Mouse (Mus musculus) cortical plate, adult 2 months (tissue): Measurements from ENCODE around the gene Gm5105. TPM values are rescaled to one million over a fixed set of nuclear protein-coding genes. Genes with fewer than 3 reads are reported as not detected.

Source experiments
- H3K27ac ChIP-seq: fragments of 200-500 bp; 2 replicates; pipeline ENCODE4 v1.5.1; 2012; ENCODE audit warnings: low read length, control low read depth, inconsistent platforms; ENCODE audit not compliant: insufficient read depth
- H3K4me1 ChIP-seq: fragments of 200-500 bp; 2 replicates; pipeline ENCODE4 v1.6.1; 2011; ENCODE audit warnings: low read length; ENCODE audit not compliant: control insufficient read depth, insufficient read depth
- H3K4me3 ChIP-seq: fragments of 200-500 bp; 2 replicates; pipeline ENCODE4 v1.5.1; 2011; ENCODE audit warnings: mild to moderate bottlenecking, low read length, control low read depth; ENCODE audit not compliant: insufficient read depth
- CTCF ChIP-seq: fragments of 200-500 bp; IDR thresholded peaks from 2 replicates; pipeline ENCODE4 v1.5.1; 2011; ENCODE audit warnings: mild to moderate bottlenecking, control low read depth, low read length; ENCODE audit not compliant: insufficient read depth; ENCODE audit errors: extremely low read depth
- POLR2A ChIP-seq: fragments of 200-500 bp; IDR thresholded peaks from 2 replicates; pipeline ENCODE4 v1.6.1; 2011; ENCODE audit warnings: mild to moderate bottlenecking, low read length, control low read depth; ENCODE audit not compliant: insufficient read depth; ENCODE audit errors: extremely low read depth
- polyA plus RNA-seq: library from polyadenylated mRNA; depleted of rRNA; stranded (reverse); fragments of >200 nt; gene quantifications from 2 replicates; pipeline ENCODE4 v1.2.3, GENCODE M21; 2012; rRNA removed

Gm5105 gene
- polyA plus RNA-seq = 0.42 and 0.61 TPM in 2 replicates

DNA sequence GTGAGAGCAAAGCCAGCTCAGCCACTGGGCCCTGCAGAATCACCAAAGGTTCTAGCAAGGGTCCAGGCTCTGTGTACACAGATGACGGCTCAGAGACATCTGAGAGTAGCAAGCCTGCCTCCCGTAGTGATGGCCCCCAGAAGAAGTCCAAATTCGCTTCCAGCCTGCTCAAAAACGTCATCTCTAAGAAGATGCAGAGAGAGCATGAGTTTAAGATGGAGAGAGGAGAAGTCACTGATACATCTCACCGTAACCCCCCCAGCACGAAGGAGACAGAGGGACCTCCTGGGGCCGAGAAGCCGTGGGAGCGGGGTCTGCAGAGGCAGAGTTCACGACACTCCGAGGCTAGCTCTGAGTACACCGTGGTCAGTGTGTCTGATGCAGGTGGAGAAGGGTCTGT lies at the start of gene Gm5105:
Gene Gm5105, minus strand, starts transcription at position 101 of the 400 bp plus-strand sequence.
- no peak within 1 kb of the TSS for H3K27ac ChIP-seq
- no peak for TF ChIP-seq CTCF
- no peak for TF ChIP-seq POLR2A
- H3K4me1 ChIP-seq = peaks cover 7% of the 10 kb centered on the region
- H3K4me3 ChIP-seq = no peak within 1 kb of the TSS

DNA sequence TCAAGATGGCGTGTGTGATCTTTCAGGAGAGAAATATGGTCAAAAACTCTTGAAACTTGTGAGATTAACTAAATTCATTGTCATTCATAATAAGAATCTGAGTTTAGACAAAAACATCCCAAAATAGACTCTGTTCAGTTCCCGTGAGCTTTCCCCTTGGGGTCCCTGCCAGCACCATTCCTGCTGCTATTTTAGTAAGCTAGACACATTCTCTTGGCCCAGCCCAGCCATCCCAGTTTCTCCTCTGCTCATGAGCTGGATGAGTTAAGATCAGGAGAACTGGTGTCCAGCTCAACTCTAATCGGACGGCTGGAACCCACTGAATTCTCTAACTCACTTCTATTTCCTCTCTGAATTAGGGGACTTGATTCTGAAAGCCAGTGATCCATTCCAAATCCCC lies 49.7 kb upstream of the Gm5105 start:
- TF ChIP-seq POLR2A (no peak), CTCF (no peak)
- H3K4me1 ChIP-seq = no peaks in the 10 kb centered on the region
- no peak overlapping the region for H3K27ac ChIP-seq
- no peak overlapping the region for H3K4me3 ChIP-seq

DNA sequence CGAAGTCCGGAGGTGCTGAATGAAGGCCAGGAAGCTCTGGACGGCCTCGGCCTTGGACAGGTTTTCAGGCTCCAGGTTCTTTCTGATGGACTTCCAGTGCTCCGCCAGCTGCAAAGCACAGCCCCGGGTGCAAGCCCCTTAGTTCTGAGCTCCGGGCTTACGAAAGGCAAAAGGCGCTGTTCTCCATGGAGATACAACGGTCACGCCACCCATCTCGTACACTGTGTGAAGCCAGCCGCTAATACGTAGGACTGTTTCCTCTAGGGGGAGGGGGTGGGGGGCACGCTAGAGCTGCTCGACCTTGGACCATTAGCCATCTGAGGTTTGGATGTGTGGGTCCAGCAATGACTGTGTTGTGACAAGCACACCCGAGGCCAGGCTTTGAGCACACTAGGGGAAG lies 46.9 kb upstream of the Gm5105 start:
- no peaks in the 10 kb centered on the region for H3K4me1 ChIP-seq
- no peak overlapping the region for H3K27ac ChIP-seq
- H3K4me3 ChIP-seq = no peak overlapping the region
- TF ChIP-seq POLR2A (no peak), CTCF (no peak)

DNA sequence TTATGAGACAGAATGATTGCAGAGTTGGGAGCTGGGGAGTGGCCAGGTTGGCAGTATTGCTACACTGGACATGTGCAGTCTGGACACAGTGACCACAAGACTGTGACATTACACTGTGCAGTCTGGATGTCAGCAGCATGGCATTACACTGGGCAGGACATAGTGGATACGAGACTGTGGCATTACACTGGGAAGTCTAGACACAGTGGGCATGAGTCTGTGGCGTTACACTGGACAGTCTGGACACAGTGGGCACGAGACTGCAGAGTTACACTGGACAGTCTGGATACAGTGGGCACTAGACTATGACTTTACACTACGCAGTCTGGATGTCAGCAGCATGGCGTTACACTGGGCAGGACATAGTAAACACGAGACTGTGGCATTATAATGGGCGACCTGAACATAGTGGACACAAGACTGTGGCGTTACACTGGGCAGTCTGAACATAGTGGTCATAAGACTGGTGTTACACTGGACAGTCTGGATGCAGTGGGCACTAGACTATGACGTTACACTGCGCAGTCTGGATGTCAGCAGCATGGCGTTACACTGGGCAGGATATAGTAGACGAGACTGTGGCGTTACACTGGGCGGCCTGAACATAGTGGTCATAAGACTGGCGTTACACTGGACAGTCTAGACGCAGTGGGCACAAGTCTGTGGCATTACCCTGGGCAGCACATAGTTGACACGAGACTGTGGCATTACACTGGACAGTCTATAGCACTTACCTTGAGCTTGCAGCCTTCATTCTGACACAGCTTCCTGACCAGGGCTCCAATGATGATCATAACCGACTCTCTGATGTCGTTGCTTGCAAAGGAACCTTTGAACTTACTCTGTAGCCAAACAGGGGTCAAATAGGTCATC lies 44.0 kb upstream of the Gm5105 start:
- H3K27ac ChIP-seq = no peak overlapping the region
- H3K4me3 ChIP-seq = no peak overlapping the region
- H3K4me1 ChIP-seq = no peaks in the 10 kb centered on the region
- TF ChIP-seq CTCF (no peak), POLR2A (no peak)

DNA sequence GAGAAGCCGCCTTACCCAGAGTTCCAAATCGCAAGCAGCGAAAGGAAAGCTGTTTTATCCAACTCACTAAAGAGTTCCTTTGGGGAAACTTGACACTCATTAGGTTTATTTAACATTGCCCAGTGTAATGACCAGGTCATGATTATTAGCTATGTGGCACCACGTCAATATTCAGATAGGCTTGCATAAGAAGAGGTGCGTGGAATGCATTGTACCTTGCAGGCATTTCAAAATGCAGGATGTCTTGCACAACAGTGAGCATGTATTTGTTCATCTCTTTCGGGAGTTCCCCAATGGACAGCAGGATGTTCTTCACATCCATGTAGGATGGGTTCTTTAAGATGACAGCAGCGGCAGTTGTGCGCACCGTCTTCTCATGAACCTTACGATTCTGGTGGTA lies 39.7 kb upstream of the Gm5105 start:
- no peak for TF ChIP-seq POLR2A
- H3K4me1 ChIP-seq = no peaks in the 10 kb centered on the region
- no peak overlapping the region for H3K4me3 ChIP-seq
- no peak overlapping the region for H3K27ac ChIP-seq

DNA sequence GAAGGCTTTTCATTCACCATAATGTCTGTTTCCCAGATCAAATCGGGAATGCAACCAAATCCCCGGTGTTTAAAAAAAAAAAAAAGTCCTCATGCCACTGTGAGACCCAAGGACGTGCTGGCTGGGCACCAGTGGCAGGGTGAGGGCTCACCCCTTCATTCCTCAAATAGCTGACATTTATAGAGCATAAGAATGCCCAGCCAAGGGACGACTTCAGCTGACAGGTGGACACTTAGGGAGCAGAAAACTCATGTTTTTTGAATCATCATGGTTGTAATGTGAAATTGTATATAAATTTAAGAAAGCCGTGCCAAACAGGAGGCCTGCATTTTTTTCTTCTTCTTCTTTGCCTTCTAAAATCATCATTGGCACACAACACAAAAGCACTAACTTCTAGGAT lies 37.9 kb upstream of the Gm5105 start:
- Histone ChIP-seq H3K27ac (no peak overlapping the region), H3K4me3 (no peak overlapping the region), H3K4me1 (no peaks in the 10 kb centered on the region)
- TF ChIP-seq POLR2A (no peak), CTCF (no peak)

DNA sequence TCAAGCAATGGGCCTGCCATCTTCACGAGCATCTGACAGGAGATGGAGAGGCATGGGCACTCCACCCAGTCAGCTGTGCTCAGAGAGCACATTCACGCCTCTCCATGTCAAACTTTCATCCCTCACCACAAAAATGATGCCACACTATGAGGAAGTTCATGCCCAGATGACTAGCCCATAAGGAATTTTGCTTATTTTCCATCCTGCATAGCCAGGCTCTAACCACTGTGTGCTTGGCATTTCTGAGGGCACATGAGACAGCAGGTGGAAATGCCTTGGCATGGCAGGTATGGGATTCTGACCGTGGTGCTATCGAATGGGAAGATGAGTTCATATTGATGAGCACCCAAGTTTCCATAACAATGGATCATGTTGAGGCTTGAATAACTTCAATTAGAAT lies 36.5 kb upstream of the Gm5105 start:
- H3K27ac ChIP-seq = no peak overlapping the region
- no peaks in the 10 kb centered on the region for H3K4me1 ChIP-seq
- TF ChIP-seq POLR2A (no peak), CTCF (no peak)
- H3K4me3 ChIP-seq = no peak overlapping the region

DNA sequence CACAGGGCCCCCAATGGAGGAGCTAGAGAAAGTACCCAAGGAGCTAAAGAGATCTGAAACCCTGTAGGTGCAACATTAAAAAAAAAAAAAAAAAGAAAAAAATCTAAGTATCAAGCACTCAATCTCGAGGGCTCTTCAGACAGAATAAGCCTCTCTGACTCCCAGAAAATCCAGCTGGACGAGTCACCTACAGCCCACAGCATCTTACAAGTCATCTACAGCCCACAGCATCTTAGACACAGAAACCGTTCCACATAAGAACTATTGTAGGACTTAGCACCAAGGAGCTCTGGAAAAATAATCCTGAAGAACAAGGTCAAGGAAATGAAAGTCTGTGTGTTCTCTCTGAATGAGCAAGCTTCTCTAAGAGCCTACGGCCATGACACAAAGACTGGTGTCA lies 34.7 kb upstream of the Gm5105 start:
- H3K4me3 ChIP-seq = no peak overlapping the region
- H3K4me1 ChIP-seq = no peaks in the 10 kb centered on the region
- TF ChIP-seq POLR2A (no peak), CTCF (no peak)
- no peak overlapping the region for H3K27ac ChIP-seq

DNA sequence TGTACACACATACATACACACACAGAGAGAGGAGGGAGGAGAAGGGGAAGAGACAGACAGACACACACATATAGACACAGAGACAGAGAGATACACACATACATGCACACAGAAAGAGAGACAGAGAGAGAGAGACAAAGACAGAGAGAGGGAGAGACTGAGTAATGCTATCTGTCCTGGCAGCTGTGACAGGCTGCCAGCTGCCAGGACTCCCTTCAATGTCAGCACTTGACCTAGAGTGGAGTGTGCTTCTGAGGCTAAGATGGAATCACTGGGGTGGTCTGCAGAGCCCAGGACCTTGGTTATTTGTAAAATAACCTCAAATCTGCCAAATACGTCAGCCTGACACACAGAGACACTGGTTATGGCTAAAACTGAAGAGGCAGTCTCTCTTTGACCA lies 30.5 kb upstream of the Gm5105 start:
- Histone ChIP-seq H3K4me3 (no peak overlapping the region), H3K27ac (no peak overlapping the region), H3K4me1 (no peaks in the 10 kb centered on the region)
- TF ChIP-seq CTCF (no peak), POLR2A (no peak)

DNA sequence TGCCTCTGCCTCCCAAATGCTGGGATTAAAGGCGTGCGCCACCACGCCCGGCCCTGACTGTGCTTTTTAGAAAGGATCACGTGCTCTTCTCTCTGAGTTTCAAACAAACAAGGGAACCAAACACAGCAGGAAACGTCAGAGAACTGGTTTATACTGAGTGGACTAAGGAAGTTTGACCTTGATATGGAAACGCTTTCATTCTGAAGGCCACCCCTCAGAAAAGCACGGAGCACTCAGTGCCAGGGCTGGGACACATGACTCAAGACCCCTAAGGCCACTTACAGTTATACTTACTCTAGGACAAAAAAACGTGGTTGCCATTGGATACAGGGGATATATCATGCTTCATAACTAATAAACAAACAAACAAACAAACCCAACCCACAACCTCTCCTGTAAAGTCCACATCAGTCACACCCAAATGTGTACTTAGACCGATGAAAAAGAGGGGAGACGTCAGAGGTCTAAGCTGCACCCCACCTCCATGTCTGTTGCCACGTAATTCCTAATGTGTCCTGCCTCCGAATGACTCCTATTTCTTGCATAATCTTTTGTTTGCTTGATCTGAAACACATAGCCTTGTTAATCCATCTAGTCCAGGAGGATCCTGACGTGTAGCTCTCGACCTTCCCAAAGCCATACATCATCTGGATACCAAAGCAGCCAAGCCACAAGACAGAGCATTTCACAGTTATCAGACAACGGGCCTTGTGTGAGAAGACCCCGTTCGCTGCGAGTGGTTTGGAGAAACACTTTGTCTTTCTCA lies 29.3 kb upstream of the Gm5105 start:
- Histone ChIP-seq H3K27ac (no peak overlapping the region), H3K4me1 (no peaks in the 10 kb centered on the region), H3K4me3 (no peak overlapping the region)
- TF ChIP-seq POLR2A (no peak), CTCF (no peak)
